Mouse (Mus musculus) left cerebral cortex, postnatal 25 days (tissue): Measurements from ENCODE around the gene Dffb. TPM values are rescaled to one million over a fixed set of nuclear protein-coding genes. Genes with fewer than 3 reads are reported as not detected.

Experiments
- DNase-seq, 2 experiments: peaks; one replicate each; pipeline ENCODE4 v3.0.0; 2022; ENCODE audit warnings: low spot score in 2 of 2, mixed read lengths in 1 of 2
- intact Hi-C: fragments of 180-260 bp; cut with DNase I; formaldehyde crosslinking; loops from one replicate; pipeline ENCODE4 v1.15.1; 2025
- total RNA-seq, 2 experiments: library from RNA; stranded (reverse); gene quantifications; 2 replicates each; pipeline ENCODE4 v1.2.3; 2021

Gene Dffb
- total RNA-seq, 2 experiments from 2014 or later, result 9.3 to 12.8 TPM

- intact Hi-C loops, result no loop called here
- DNase-seq, result peak; percentile 32 to 64
Observed at GRCm38 (mm10) chr4:153917773-153918500, 57.0 kb downstream of the Dffb start.

Other genes starting within 250 kb of the Dffb start
- 10 to 100 TPM; 25.9 to 29.3 TPM for gene A430005L14Rik, start 17.9 kb downstream of the Dffb start, total RNA-seq
- 10 to 100 TPM; 32.3 to 32.6 TPM for gene Cep104, start 68 bp upstream of the Dffb start, total RNA-seq
- gene Lrrc47, start 36.6 kb upstream of the Dffb start, total RNA-seq, result 10 to 100 TPM; 53.6 to 63.3 TPM
- gene Smim1, start 51.1 kb upstream of the Dffb start, total RNA-seq, result 1 to 10 TPM; 9.4 to 9.8 TPM
- not detected for gene Ccdc27, start 67.6 kb upstream of the Dffb start, total RNA-seq
- under 1 TPM; 0.30 to 0.50 TPM for gene Trp73, start 165.1 kb upstream of the Dffb start, total RNA-seq
- 10 to 100 TPM; 30.7 to 34.8 TPM for gene Wrap73, start 167.2 kb upstream of the Dffb start, total RNA-seq
- 100 to 1,000 TPM; 151 to 153 TPM for gene Tprgl, start 185.5 kb upstream of the Dffb start, total RNA-seq
- 1 to 10 TPM; 3.6 to 5.8 TPM for gene Megf6, start 195.6 kb upstream of the Dffb start, total RNA-seq